Mouse (Mus musculus): ENCODE data around the gene Iqschfp.

DNA sequence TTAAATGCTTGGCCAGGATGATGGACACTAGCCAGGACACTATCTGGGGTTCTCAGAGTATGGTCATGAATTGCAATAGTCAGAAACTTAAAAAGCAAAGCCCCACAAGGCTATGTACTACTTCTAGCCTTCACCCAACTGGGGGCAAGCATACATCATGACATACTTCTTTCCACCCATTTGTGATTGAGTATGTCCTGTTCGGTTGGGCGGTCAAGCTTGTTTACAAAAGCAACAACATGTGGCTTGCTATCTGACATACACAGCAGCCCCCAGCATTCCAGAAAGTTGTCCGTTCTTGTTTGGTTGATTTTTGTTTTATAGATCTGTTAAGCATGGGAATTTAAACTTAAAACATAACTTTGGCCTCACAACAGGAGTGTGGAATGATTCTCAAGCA, 755.2 kb downstream of the Iqschfp start:
- TF ChIP-seq CTCF (IDR thresholded peaks at IDR 0.05; ENCODE audit: control insufficient read depth, insufficient read depth, insufficient read length) (no peak), USF1 (IDR thresholded peaks at IDR 0.05; ENCODE audit: low read depth) (no peak), MAX (IDR thresholded peaks at IDR 0.05) (no peak)

Measured in C2C12 (cell line).